Mouse (Mus musculus) forebrain, embryonic 10.5 days (tissue): ENCODE measurements around the gene Qpctl. TPM values are rescaled to one million over a fixed set of nuclear protein-coding genes. Genes with fewer than 3 reads are reported as not detected.

ENCODE experiments used
- DNase-seq: peaks from one replicate; pipeline ENCODE4 v3.0.0-alpha.2; 2017; ENCODE audit warnings: low spot score; ENCODE audit errors: extremely low spot score
- H3K27ac ChIP-seq: fragments of 300-500 bp; sonication (generic); 2 replicates; pipeline ENCODE4 v1.5.1; 2016; ENCODE audit warnings: mild to moderate bottlenecking
- H3K27me3 ChIP-seq: fragments of 300-500 bp; sonication (generic); 2 replicates; pipeline ENCODE4 v1.6.1; 2016; ENCODE audit warnings: mild to moderate bottlenecking; ENCODE audit not compliant: poor library complexity, severe bottlenecking
- H3K36me3 ChIP-seq: fragments of 300-500 bp; sonication (generic); replicated peaks from 2 replicates; pipeline ENCODE4 v1.6.1; 2016; ENCODE audit warnings: mild to moderate bottlenecking, moderate library complexity
- H3K4me1 ChIP-seq: fragments of 300-500 bp; sonication (generic); 2 replicates; pipeline ENCODE4 v1.6.1; 2016
- H3K4me3 ChIP-seq: fragments of 300-500 bp; sonication (generic); 2 replicates; pipeline ENCODE4 v1.5.1; 2016; ENCODE audit warnings: mild to moderate bottlenecking, moderate library complexity
- H3K9me3 ChIP-seq: fragments of 300-500 bp; sonication (generic); 2 replicates; pipeline ENCODE4 v1.6.1; 2016; ENCODE audit warnings: mild to moderate bottlenecking, moderate library complexity
- WGBS: fragments of 180-500 bp; shearing (Covaris S2); methylation state at CpG from one replicate; pipeline ENCODE4 v1.1.7; 2016; 5-methylcytosine and 5-hydroxymethylcytosine counted together
- polyA plus RNA-seq: library from polyadenylated mRNA; unstranded; fragments of >200 nt; fragmentation: Nextera tagmentation; extraction: Ambion mirVana; gene quantifications from 2 replicates; pipeline ENCODE4 v1.2.1, GENCODE M21; 2016

The Qpctl gene
- polyA plus RNA-seq, 1 experiment from 2014 or later: 16.0 TPM

- no peaks in the 10 kb centered on the region for H3K9me3 ChIP-seq
- H3K27ac ChIP-seq: peak overlapping the region; percentile 58; the same call in 1 of the 2 replicates
- DNase-seq: no peak
- peaks cover 86% of the 10 kb centered on the region for H3K27me3 ChIP-seq
- WGBS: 3% methylated on average over 20 of the region's 21 CpGs
- no peaks in the 10 kb centered on the region for H3K36me3 ChIP-seq
- peak overlapping the region; percentile 55 for H3K4me3 ChIP-seq
- H3K4me1 ChIP-seq: peaks cover 67% of the 10 kb centered on the region
Observed at GRCm38 (mm10) chr7:19176516-19176947, 27.4 kb upstream of the Qpctl start.

GRCm38 (mm10) chr7:19175708-19176515 lies 26.8 kb upstream of the Qpctl start, which contains the start of gene Eml2:
Gene Eml2, plus strand, starts transcription at chr7:19176421.
- peak; percentile 55 for DNase-seq
- H3K4me1 ChIP-seq: peaks cover 61% of the 10 kb centered on the region

GRCm38 (mm10) chr7:19172874-19173273 lies 23.8 kb upstream of the Qpctl start:
- peaks cover 38% of the 10 kb centered on the region for H3K4me1 ChIP-seq
- DNase-seq: peak; percentile 84
- H3K36me3 ChIP-seq: no peaks in the 10 kb centered on the region
- H3K9me3 ChIP-seq: no peaks in the 10 kb centered on the region
- H3K4me3 ChIP-seq: peak overlapping the region; percentile 51
- WGBS: 4% methylated on average over 17 of the region's 17 CpGs
- peak overlapping the region; percentile 74; the same call in 1 of the 2 replicates for H3K27ac ChIP-seq
- peaks cover 60% of the 10 kb centered on the region for H3K27me3 ChIP-seq

More at GRCm38 (mm10) chr7:19175708-19176515, 26.8 kb upstream of the Qpctl start, which contains the start of gene Eml2:
- H3K27me3 ChIP-seq: peaks cover 84% of the 10 kb centered on the region
- H3K36me3 ChIP-seq: no peaks in the 10 kb centered on the region
- H3K9me3 ChIP-seq: no peaks in the 10 kb centered on the region
- H3K27ac ChIP-seq: peak within 1 kb of the TSS; percentile 58; the same call in 1 of the 2 replicates
- H3K4me3 ChIP-seq: peak within 1 kb of the TSS; percentile 55
- WGBS: under 1% methylated on average over 30 of the region's 30 CpGs

- H3K36me3 ChIP-seq: no peaks in the 10 kb centered on the region
- H3K27me3 ChIP-seq: peaks cover 53% of the 10 kb centered on the region
- H3K27ac ChIP-seq: no peak overlapping the region
- peaks cover 34% of the 10 kb centered on the region for H3K4me1 ChIP-seq
- 0 out of 2 replicates have a peak, but pooled peaks cover 6% of the 10 kb centered on the region for H3K9me3 ChIP-seq
- no peak overlapping the region for H3K4me3 ChIP-seq
- 64% methylated on average over 8 of the region's 8 CpGs for WGBS
- DNase-seq: no peak
Observed at GRCm38 (mm10) chr7:19171831-19172230, 22.7 kb upstream of the Qpctl start.

GRCm38 (mm10) chr7:19170142-19170541 lies 21.1 kb upstream of the Qpctl start:
- no peaks in the 10 kb centered on the region for H3K36me3 ChIP-seq
- H3K4me1 ChIP-seq: peaks cover 29% of the 10 kb centered on the region
- no peak for DNase-seq
- 0 out of 2 replicates have a peak, but pooled peaks cover 6% of the 10 kb centered on the region for H3K9me3 ChIP-seq
- H3K4me3 ChIP-seq: no peak overlapping the region
- WGBS: 71% methylated on average over 8 of the region's 8 CpGs
- H3K27ac ChIP-seq: no peak overlapping the region
- H3K27me3 ChIP-seq: peaks cover 53% of the 10 kb centered on the region

- Histone ChIP-seq H3K36me3 (no peaks in the 10 kb centered on the region), H3K9me3 (0 out of 2 replicates have a peak, but pooled peaks cover 6% of the 10 kb centered on the region), H3K27ac (no peak overlapping the region), H3K4me1 (peaks cover 35% of the 10 kb centered on the region), H3K27me3 (peaks cover 53% of the 10 kb centered on the region), H3K4me3 (no peak overlapping the region)
- DNase-seq: no peak
- 67% methylated on average over 10 of the region's 10 CpGs for WGBS
Observed at GRCm38 (mm10) chr7:19169506-19169905, 20.4 kb upstream of the Qpctl start.

- DNase-seq: no peak
- Histone ChIP-seq H3K9me3 (0 out of 2 replicates have a peak, but pooled peaks cover 6% of the 10 kb centered on the region), H3K4me1 (peaks cover 31% of the 10 kb centered on the region), H3K36me3 (no peaks in the 10 kb centered on the region), H3K27me3 (peaks cover 62% of the 10 kb centered on the region), H3K27ac (no peak overlapping the region), H3K4me3 (no peak overlapping the region)
- 89% methylated on average over 3 of the region's 3 CpGs for WGBS
Observed at GRCm38 (mm10) chr7:19166990-19167389, 17.9 kb upstream of the Qpctl start.

GRCm38 (mm10) chr7:19165656-19166423 lies 16.7 kb upstream of the Qpctl start, which contains the start of gene Gipr:
Gene Gipr, minus strand, starts transcription at chr7:19166127.
- Histone ChIP-seq H3K4me3 (peak within 1 kb of the TSS; percentile 33), H3K9me3 (0 out of 2 replicates have a peak, but pooled peaks cover 6% of the 10 kb centered on the region), H3K27me3 (peaks cover 64% of the 10 kb centered on the region), H3K36me3 (no peaks in the 10 kb centered on the region), H3K27ac (no peak within 1 kb of the TSS), H3K4me1 (peaks cover 27% of the 10 kb centered on the region)
- 17% methylated on average over 13 of the region's 14 CpGs for WGBS
- DNase-seq: no peak

- DNase-seq: no peak
- H3K27ac ChIP-seq: no peak overlapping the region
- H3K36me3 ChIP-seq: no peaks in the 10 kb centered on the region
- H3K4me3 ChIP-seq: peak overlapping the region; percentile 33
- H3K9me3 ChIP-seq: 0 out of 2 replicates have a peak, but pooled peaks cover 6% of the 10 kb centered on the region
- 2% methylated on average over 13 of the region's 13 CpGs for WGBS
- H3K4me1 ChIP-seq: peaks cover 35% of the 10 kb centered on the region
- H3K27me3 ChIP-seq: peaks cover 68% of the 10 kb centered on the region
Observed at GRCm38 (mm10) chr7:19164978-19165377, 15.9 kb upstream of the Qpctl start.

GRCm38 (mm10) chr7:19164189-19164588 lies 15.1 kb upstream of the Qpctl start:
- peak overlapping the region; percentile 33 for H3K4me3 ChIP-seq
- H3K27ac ChIP-seq: no peak overlapping the region
- H3K4me1 ChIP-seq: peaks cover 42% of the 10 kb centered on the region
- WGBS: 0% methylated on average over 6 of the region's 6 CpGs
- DNase-seq: peak; percentile 50
- 0 out of 2 replicates have a peak, but pooled peaks cover 6% of the 10 kb centered on the region for H3K9me3 ChIP-seq
- H3K27me3 ChIP-seq: peaks cover 74% of the 10 kb centered on the region
- no peaks in the 10 kb centered on the region for H3K36me3 ChIP-seq

- Histone ChIP-seq H3K36me3 (no peaks in the 10 kb centered on the region), H3K4me3 (peak overlapping the region; percentile 33), H3K27me3 (peaks cover 78% of the 10 kb centered on the region), H3K27ac (no peak overlapping the region), H3K9me3 (0 out of 2 replicates have a peak, but pooled peaks cover 6% of the 10 kb centered on the region), H3K4me1 (peaks cover 42% of the 10 kb centered on the region)
- no peak for DNase-seq
- WGBS: 34% methylated on average over 12 of the region's 12 CpGs
Observed at GRCm38 (mm10) chr7:19163752-19164151, 14.7 kb upstream of the Qpctl start.

GRCm38 (mm10) chr7:19162928-19163327 lies 13.8 kb upstream of the Qpctl start:
- Histone ChIP-seq H3K9me3 (0 out of 2 replicates have a peak, but pooled peaks cover 6% of the 10 kb centered on the region), H3K27ac (no peak overlapping the region), H3K27me3 (peaks cover 84% of the 10 kb centered on the region), H3K36me3 (no peaks in the 10 kb centered on the region), H3K4me1 (peaks cover 42% of the 10 kb centered on the region), H3K4me3 (no peak overlapping the region)
- no peak for DNase-seq
- WGBS: 90% methylated on average over 7 of the region's 7 CpGs
